Mouse (Mus musculus): Measurements from ENCODE around the gene 1700028J19Rik.
A peak's percentile ranks its signal among the peaks of the same experiment; 100 is the strongest.

DNA sequence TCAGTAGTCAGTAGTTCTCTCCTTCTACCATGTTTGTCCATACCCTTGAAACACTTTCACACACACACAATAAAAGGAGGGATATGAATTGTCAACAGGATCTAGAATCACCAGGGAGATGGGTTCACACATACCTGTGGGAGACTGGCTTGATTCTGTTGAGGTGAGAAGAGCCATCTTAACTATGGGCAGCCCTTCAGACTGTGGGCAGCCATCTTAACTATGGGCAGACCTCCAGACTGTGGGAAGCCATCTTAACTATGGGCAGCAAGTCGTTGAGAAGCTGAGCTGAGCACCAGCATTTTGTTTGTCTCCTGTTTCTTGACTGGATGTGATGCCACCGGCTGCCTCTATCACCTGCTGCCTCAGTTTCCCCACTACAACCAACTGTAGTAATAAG, 24.8 kb upstream of the 1700028J19Rik start:
- TF ChIP-seq MAFK (IDR thresholded peaks at IDR 0.05; ENCODE audit: insufficient read depth, low read depth, low read length) (no peak), ZC3H11A (IDR thresholded peaks at IDR 0.05; ENCODE audit: borderline replicate concordance, low read depth, low read length) (no peak), HCFC1 (IDR thresholded peaks at IDR 0.05; ENCODE audit: borderline replicate concordance, insufficient read depth, low read length) (peak; percentile 93), ZNF384 (IDR thresholded peaks at IDR 0.05; ENCODE audit: low read depth, low read length) (no peak)

Measured in ES-E14 (cell line).